9 mouse cellular contexts compared by ENCODE assay signal in the genomic region with DNA sequence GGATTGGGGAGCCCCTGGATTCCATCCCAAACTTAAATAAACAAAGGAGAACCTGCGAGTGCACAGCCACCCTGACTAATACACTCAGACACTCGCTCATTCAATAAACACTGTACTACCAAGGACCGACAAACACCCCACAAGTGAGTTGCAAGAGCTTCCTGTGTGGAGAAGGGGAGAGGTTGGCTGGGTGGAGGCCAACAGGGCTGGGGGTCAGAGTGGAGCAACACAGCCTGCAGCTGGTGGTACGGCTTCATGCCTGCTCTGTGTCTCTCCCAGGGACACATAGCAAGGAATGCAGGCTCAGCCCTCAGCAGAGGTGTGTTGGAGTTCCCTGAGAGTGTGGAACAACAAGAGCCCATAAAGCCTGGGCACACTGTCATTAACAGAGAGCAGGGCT.
A peak's percentile ranks its signal among the peaks of the same experiment; 100 is the strongest.
DNase-seq lines count a peak whose midpoint lies in the region; ATAC-seq lines count a peak whose summit lies in the region.
"Had no signal": no experiment of that assay in that cellular context is flagged by ENCODE, and none has a peak within 500 bp of the region (broad histone marks: within the 10 kb centered on the region; RNA-seq: fewer than 3 reads in every experiment).

No protein-coding gene starts in this region.

- peaks cover 27% of the 10 kb centered on the region for H3K4me1 ChIP-seq in embryonic facial prominence, embryonic 12.5 days
- peaks cover 41% of the 10 kb centered on the region for H3K4me1 ChIP-seq in embryonic facial prominence, embryonic 10.5 days
- peaks cover 90% of the 10 kb centered on the region for H3K4me1 ChIP-seq in neural tube, embryonic 13.5 days (replicated peaks)
- peaks cover 70% of the 10 kb centered on the region for H3K4me1 ChIP-seq in neural tube, embryonic 15.5 days
- H3K4me1 ChIP-seq in limb, embryonic 10.5 days, result peaks cover 60% of the 10 kb centered on the region
- peaks cover 8% of the 10 kb centered on the region; the same call in 1 of the 2 replicates for H3K4me1 ChIP-seq in midbrain, embryonic 14.5 days (ENCODE audit: control insufficient read depth, insufficient read depth, low read length)

- no peak overlapping the region for H3K4me3 ChIP-seq in embryonic facial prominence, embryonic 12.5 days
- no peak overlapping the region for H3K4me3 ChIP-seq in embryonic facial prominence, embryonic 10.5 days
- no peak overlapping the region for H3K4me3 ChIP-seq in neural tube, embryonic 13.5 days
- H3K4me3 ChIP-seq in neural tube, embryonic 15.5 days (replicated peaks), result no peak overlapping the region
- H3K4me3 ChIP-seq in limb, embryonic 10.5 days, result no peak overlapping the region
- H3K4me3 ChIP-seq in midbrain, embryonic 14.5 days (replicated peaks; ENCODE audit: low read depth, low read length), result no peak overlapping the region

- 72% methylated on average over 4 of the region's 4 CpGs for WGBS in embryonic facial prominence, embryonic 12.5 days
- 76% methylated on average over 4 of the region's 4 CpGs for WGBS in embryonic facial prominence, embryonic 10.5 days
- WGBS in neural tube, embryonic 13.5 days, result 80% methylated on average over 4 of the region's 4 CpGs
- WGBS in neural tube, embryonic 15.5 days, result 69% methylated on average over 4 of the region's 4 CpGs
- WGBS in limb, embryonic 10.5 days, result 62% methylated on average over 4 of the region's 4 CpGs
- 91% methylated on average over 4 of the region's 4 CpGs for WGBS in midbrain, embryonic 14.5 days

- no peak for DNase-seq in embryonic facial prominence, embryonic 10.5 days (ENCODE audit: low spot score)
- no peak for DNase-seq in limb, embryonic 10.5 days (ENCODE audit: low spot score)
- DNase-seq in layer of hippocampus, postnatal 10 days (ENCODE audit: low spot score in 2 of 2), result no peak
- no peak for DNase-seq in midbrain, embryonic 14.5 days
- DNase-seq: retina, postnatal 1 day had no signal

- H3K27me3 ChIP-seq in embryonic facial prominence, embryonic 12.5 days, result no peaks in the 10 kb centered on the region
- H3K27me3 ChIP-seq in embryonic facial prominence, embryonic 10.5 days (replicated peaks; ENCODE audit: low read depth, poor library complexity, severe bottlenecking), result no peaks in the 10 kb centered on the region
- H3K27me3 ChIP-seq in neural tube, embryonic 13.5 days, result no peaks in the 10 kb centered on the region
- no peaks in the 10 kb centered on the region for H3K27me3 ChIP-seq in neural tube, embryonic 15.5 days (replicated peaks)
- no peaks in the 10 kb centered on the region for H3K27me3 ChIP-seq in limb, embryonic 10.5 days (ENCODE audit: low read depth, poor library complexity, severe bottlenecking)
- H3K27me3 ChIP-seq in midbrain, embryonic 14.5 days (ENCODE audit: control insufficient read depth, insufficient read depth, low read length), result no peaks in the 10 kb centered on the region

- no peak overlapping the region for H3K9ac ChIP-seq in embryonic facial prominence, embryonic 12.5 days
- H3K9ac ChIP-seq in neural tube, embryonic 13.5 days, result no peak overlapping the region
- no peak overlapping the region for H3K9ac ChIP-seq in neural tube, embryonic 15.5 days (replicated peaks)
- H3K9ac ChIP-seq in midbrain, embryonic 14.5 days (replicated peaks; ENCODE audit: low read length), result no peak overlapping the region

- H3K27ac ChIP-seq in embryonic facial prominence, embryonic 12.5 days, result 0 out of 2 replicates have a peak overlapping the region, but pooled peaks have one; percentile 31
- H3K27ac ChIP-seq in embryonic facial prominence, embryonic 10.5 days (replicated peaks), result no peak overlapping the region
- H3K27ac ChIP-seq in neural tube, embryonic 13.5 days (replicated peaks), result peak overlapping the region; percentile 42
- H3K27ac ChIP-seq in neural tube, embryonic 15.5 days (replicated peaks), result no peak overlapping the region; the same call in none of the 2 replicates
- H3K27ac ChIP-seq in limb, embryonic 10.5 days, result peak overlapping the region; percentile 53; the same call in 1 of the 2 replicates
- H3K27ac ChIP-seq in midbrain, embryonic 14.5 days (replicated peaks; ENCODE audit: low read depth, low read length), result no peak overlapping the region

- H3K9me3 ChIP-seq in embryonic facial prominence, embryonic 12.5 days, result no peaks in the 10 kb centered on the region
- H3K9me3 ChIP-seq in embryonic facial prominence, embryonic 10.5 days, result no peaks in the 10 kb centered on the region
- no peaks in the 10 kb centered on the region for H3K9me3 ChIP-seq in neural tube, embryonic 13.5 days
- no peaks in the 10 kb centered on the region for H3K9me3 ChIP-seq in neural tube, embryonic 15.5 days (replicated peaks)
- H3K9me3 ChIP-seq in limb, embryonic 10.5 days (replicated peaks), result no peaks in the 10 kb centered on the region
- H3K9me3 ChIP-seq in midbrain, embryonic 14.5 days (ENCODE audit: control insufficient read depth, low read length), result no peaks in the 10 kb centered on the region

- H3K36me3 ChIP-seq in embryonic facial prominence, embryonic 12.5 days, result peaks cover 66% of the 10 kb centered on the region
- H3K36me3 ChIP-seq in embryonic facial prominence, embryonic 10.5 days (replicated peaks), result peaks cover 98% of the 10 kb centered on the region
- H3K36me3 ChIP-seq in neural tube, embryonic 13.5 days, result peaks cover 45% of the 10 kb centered on the region
- H3K36me3 ChIP-seq in neural tube, embryonic 15.5 days, result peaks cover 15% of the 10 kb centered on the region; the same call in 1 of the 2 replicates
- H3K36me3 ChIP-seq in limb, embryonic 10.5 days, result peaks cover 87% of the 10 kb centered on the region
- peaks cover 22% of the 10 kb centered on the region for H3K36me3 ChIP-seq in midbrain, embryonic 14.5 days (ENCODE audit: control insufficient read depth, insufficient read depth, low read length)

- ATAC-seq in embryonic facial prominence, embryonic 12.5 days (ENCODE audit: insufficient number of reproducible peaks, insufficient read depth, low FRiP score, low TSS enrichment), result no peak
- no peak for ATAC-seq in neural tube, embryonic 13.5 days (ENCODE audit: low read depth)
- ATAC-seq in neural tube, embryonic 15.5 days (ENCODE audit: low FRiP score), result no peak
- peak; percentile 49 for ATAC-seq in megakaryocyte progenitor cell, adult 5-6 weeks (replicated peaks; ENCODE audit: poor library complexity)
- ATAC-seq in midbrain, embryonic 14.5 days (ENCODE audit: low FRiP score, low TSS enrichment), result no peak

- no peak overlapping the region for H3K4me2 ChIP-seq in embryonic facial prominence, embryonic 12.5 days (replicated peaks)
- H3K4me2 ChIP-seq in neural tube, embryonic 13.5 days, result no peak overlapping the region
- H3K4me2 ChIP-seq in neural tube, embryonic 15.5 days, result no peak overlapping the region
- H3K4me2 ChIP-seq in midbrain, embryonic 14.5 days (ENCODE audit: low read length), result no peak overlapping the region

Comparison
In these comparisons a context has a peak if more than half of its experiments do, and no peak if none do; other contexts are left out.
1. H3K27ac ChIP-seq: peak in embryonic facial prominence, embryonic 12.5 days (single experiment), neural tube, embryonic 13.5 days (single experiment) and limb, embryonic 10.5 days (single experiment); none in embryonic facial prominence, embryonic 10.5 days (single experiment), neural tube, embryonic 15.5 days (single experiment) and midbrain, embryonic 14.5 days (single experiment).